Mouse (Mus musculus) intestine, postnatal 0 days (tissue): ENCODE results near the gene Egr4. TPM values are rescaled to one million over a fixed set of nuclear protein-coding genes. Genes with fewer than 3 reads are reported as not detected.

Experiments used
- ATAC-seq: fragments of 200-750 bp; cut with Nextera tagmentation; 2 replicates; pipeline ENCODE4 v1.8.0; 2017; ENCODE audit warnings: mild to moderate bottlenecking, moderate TSS enrichment, moderate library complexity
- H3K27ac ChIP-seq: fragments of 300-500 bp; sonication (generic); 2 replicates; pipeline ENCODE4 v1.5.1; 2014; ENCODE audit warnings: mild to moderate bottlenecking, low read depth, low read length, moderate library complexity
- H3K27me3 ChIP-seq: fragments of 300-500 bp; sonication (generic); replicated peaks from 2 replicates; pipeline ENCODE4 v1.6.1; 2014; ENCODE audit warnings: low read length, mixed read lengths; ENCODE audit not compliant: control insufficient read depth, insufficient read depth
- H3K36me3 ChIP-seq: fragments of 300-500 bp; sonication (generic); 2 replicates; pipeline ENCODE4 v1.6.1; 2014; ENCODE audit warnings: mild to moderate bottlenecking, moderate library complexity; ENCODE audit not compliant: control insufficient read depth, insufficient read depth
- H3K4me1 ChIP-seq: fragments of 300-500 bp; sonication (generic); replicated peaks from 2 replicates; pipeline ENCODE4 v1.6.1; 2014; ENCODE audit warnings: antibody characterized with exemption, low read length, mixed read lengths; ENCODE audit not compliant: control insufficient read depth, insufficient read depth
- H3K4me2 ChIP-seq: fragments of 300-500 bp; sonication (generic); replicated peaks from 2 replicates; pipeline ENCODE4 v1.6.1; 2014; ENCODE audit warnings: low read depth, mild to moderate bottlenecking, moderate library complexity
- H3K4me3 ChIP-seq: fragments of 300-500 bp; sonication (generic); 2 replicates; pipeline ENCODE4 v1.5.1; 2014; ENCODE audit warnings: low read depth, low read length
- H3K9ac ChIP-seq: fragments of 300-500 bp; sonication (generic); 2 replicates; pipeline ENCODE4 v1.6.1; 2014; ENCODE audit warnings: mild to moderate bottlenecking, low read depth, low read length
- H3K9me3 ChIP-seq: fragments of 300-500 bp; sonication (generic); 2 replicates; pipeline ENCODE4 v1.6.1; 2016; ENCODE audit warnings: mixed run types; ENCODE audit not compliant: control insufficient read depth
- CTCF ChIP-seq: sonication (generic); IDR thresholded peaks from 2 replicates; pipeline ENCODE4 v1.5.1; 2016; ENCODE audit warnings: low read depth, mild to moderate bottlenecking, control low read depth, antibody characterized with exemption, moderate library complexity
- WGBS: fragments of 180-500 bp; shearing (Covaris S2); extraction: QIAGEN DNeasy Blood & Tissue Kit; methylation state at CpG from one replicate; pipeline ENCODE4 v1.1.7; 2014; 5-methylcytosine and 5-hydroxymethylcytosine counted together
- polyA plus RNA-seq: library from polyadenylated mRNA; unstranded; fragments of >200 nt; fragmentation: Nextera tagmentation; extraction: Ambion mirVana; gene quantifications from 2 replicates; pipeline ENCODE4 v1.2.1, GENCODE M21; 2015

Egr4 gene
- polyA plus RNA-seq, 1 experiment from 2014 or later = not detected

DNA sequence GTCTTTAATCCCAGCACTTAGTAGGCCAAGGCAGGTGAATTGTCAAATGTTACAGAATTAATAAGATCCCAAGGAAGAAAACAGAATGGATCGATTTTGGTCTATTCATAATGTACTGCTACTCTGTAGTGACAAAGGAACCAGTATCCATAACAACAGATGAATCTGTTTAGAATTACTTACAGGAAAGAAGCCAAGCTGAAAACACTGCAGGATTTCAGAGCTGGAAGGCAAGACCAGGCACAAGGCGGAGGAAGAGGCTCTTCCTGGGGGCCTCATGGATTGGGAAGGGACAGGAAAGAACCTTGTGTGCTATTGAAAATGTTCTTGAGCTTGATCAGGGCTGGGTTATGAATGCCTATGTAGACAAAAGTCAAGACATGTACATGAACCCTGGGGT is 27.7 kb downstream of the Egr4 start:
- no peak for ATAC-seq
- Histone ChIP-seq H3K4me2 (no peak overlapping the region), H3K9ac (no peak overlapping the region), H3K27ac (no peak overlapping the region), H3K4me1 (no peaks in the 10 kb centered on the region), H3K9me3 (no peaks in the 10 kb centered on the region), H3K4me3 (no peak overlapping the region), H3K27me3 (peaks cover 32% of the 10 kb centered on the region), H3K36me3 (no peaks in the 10 kb centered on the region)
- no peak for TF ChIP-seq CTCF
- WGBS = 81% methylated on average over 2 of the region's 2 CpGs

GRCm38 (mm10) chr6:85483843-85484721 is 29.3 kb downstream of the Egr4 start:
- no peak for ATAC-seq
- Histone ChIP-seq H3K4me3 (peak overlapping the region; percentile 31), H3K27me3 (peaks cover 32% of the 10 kb centered on the region), H3K4me2 (peak overlapping the region; percentile 60), H3K9ac (no peak overlapping the region), H3K9me3 (no peaks in the 10 kb centered on the region), H3K27ac (no peak overlapping the region), H3K36me3 (no peaks in the 10 kb centered on the region), H3K4me1 (no peaks in the 10 kb centered on the region)
- TF ChIP-seq CTCF = no peak
- 2% methylated on average over 92 of the region's 92 CpGs for WGBS

GRCm38 (mm10) chr6:85480685-85481084 is 32.7 kb downstream of the Egr4 start:
- no peak overlapping the region for H3K9ac ChIP-seq
- 68% methylated on average over 13 of the region's 16 CpGs for WGBS
- no peaks in the 10 kb centered on the region for H3K4me1 ChIP-seq
- H3K27me3 ChIP-seq = peaks cover 28% of the 10 kb centered on the region
- no peak overlapping the region for H3K4me3 ChIP-seq
- H3K36me3 ChIP-seq = no peaks in the 10 kb centered on the region
- H3K9me3 ChIP-seq = no peaks in the 10 kb centered on the region
- H3K27ac ChIP-seq = no peak overlapping the region
- H3K4me2 ChIP-seq = no peak overlapping the region
- TF ChIP-seq CTCF = no peak
- ATAC-seq = no peak

DNA sequence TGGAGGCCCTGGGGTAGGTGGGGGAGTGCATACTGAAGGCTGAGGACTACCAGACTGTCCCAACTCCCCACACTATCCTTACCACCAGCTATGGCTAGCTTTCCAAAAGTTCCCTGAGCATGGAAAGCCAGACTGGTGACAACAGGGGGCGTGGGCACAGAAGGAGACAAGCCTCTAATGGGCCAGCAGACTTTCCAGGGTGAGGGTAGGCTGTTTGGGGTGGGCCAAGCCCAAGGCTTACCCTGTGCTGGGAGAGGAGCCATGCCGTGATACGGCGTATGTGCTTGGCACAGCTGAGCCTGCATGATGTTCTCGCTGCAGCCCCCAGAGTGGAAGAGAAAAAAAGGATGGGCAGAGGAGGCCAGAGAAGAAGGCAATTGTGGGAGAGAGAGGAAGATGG is 33.4 kb downstream of the Egr4 start:
- Histone ChIP-seq H3K9ac (no peak overlapping the region), H3K27me3 (peaks cover 22% of the 10 kb centered on the region), H3K4me1 (no peaks in the 10 kb centered on the region), H3K36me3 (no peaks in the 10 kb centered on the region), H3K27ac (no peak overlapping the region), H3K9me3 (no peaks in the 10 kb centered on the region), H3K4me2 (no peak overlapping the region), H3K4me3 (no peak overlapping the region)
- ATAC-seq = no peak
- 76% methylated on average over 5 of the region's 5 CpGs for WGBS
- no peak for TF ChIP-seq CTCF

GRCm38 (mm10) chr6:85478416-85478815 is 35.0 kb downstream of the Egr4 start:
- 47% methylated on average over 14 of the region's 14 CpGs for WGBS
- Histone ChIP-seq H3K36me3 (no peaks in the 10 kb centered on the region), H3K4me1 (no peaks in the 10 kb centered on the region), H3K4me3 (no peak overlapping the region), H3K9ac (no peak overlapping the region), H3K9me3 (no peaks in the 10 kb centered on the region), H3K27ac (no peak overlapping the region), H3K27me3 (0 out of 2 replicates have a peak, but pooled peaks cover 6% of the 10 kb centered on the region), H3K4me2 (no peak overlapping the region)
- no peak for ATAC-seq
- no peak for TF ChIP-seq CTCF

DNA sequence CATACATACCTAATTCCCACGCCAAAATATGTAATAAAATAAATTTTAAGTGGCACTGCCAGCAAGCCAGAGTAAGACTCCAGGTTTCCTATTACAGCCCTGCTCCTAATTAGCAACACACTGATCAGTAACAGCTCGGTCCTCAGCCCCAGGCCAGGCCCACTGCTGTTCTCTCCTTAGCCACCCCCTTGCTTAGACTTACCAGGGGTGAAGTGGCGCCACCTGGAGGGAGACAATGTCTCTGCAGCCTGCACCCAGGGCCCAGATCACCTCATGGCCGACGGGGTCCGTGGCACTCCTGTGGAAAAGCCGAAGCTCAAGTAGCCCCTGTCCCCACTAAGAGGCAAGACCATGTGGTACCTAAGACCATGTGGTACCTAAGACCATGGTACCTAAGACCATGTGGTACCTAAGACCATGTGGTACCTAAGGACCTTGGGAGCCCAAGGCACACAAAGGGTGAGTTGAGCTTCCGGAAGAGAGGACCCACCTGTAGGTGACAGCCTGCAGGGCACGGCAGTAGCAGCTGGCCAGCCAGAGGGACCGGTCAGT is 35.9 kb downstream of the Egr4 start:
- 33% methylated on average over 10 of the region's 10 CpGs for WGBS
- H3K4me2 ChIP-seq = no peak overlapping the region
- no peaks in the 10 kb centered on the region for H3K36me3 ChIP-seq
- H3K4me1 ChIP-seq = no peaks in the 10 kb centered on the region
- H3K9ac ChIP-seq = no peak overlapping the region
- H3K27me3 ChIP-seq = 0 out of 2 replicates have a peak, but pooled peaks cover 3% of the 10 kb centered on the region
- TF ChIP-seq CTCF = peak; percentile 69
- H3K27ac ChIP-seq = no peak overlapping the region
- H3K4me3 ChIP-seq = no peak overlapping the region
- H3K9me3 ChIP-seq = no peaks in the 10 kb centered on the region
- no peak for ATAC-seq
